Mouse (Mus musculus): ENCODE measurements around the gene Ubxn2a. TPM values are rescaled to one million over a fixed set of nuclear protein-coding genes. Genes with fewer than 3 reads are reported as not detected.

Ubxn2a gene
- polyA plus RNA-seq, 1 experiment: 12.1 TPM

- H3K4me3 ChIP-seq (ENCODE audit: insufficient read depth, low read length): no peak overlapping the region
Observed at GRCm38 (mm10) chr12:4868924-4869323, 38.6 kb downstream of the Ubxn2a start.

GRCm38 (mm10) chr12:4864338-4864690, 43.2 kb downstream of the Ubxn2a start:
- Histone ChIP-seq H3K4me3 (ENCODE audit: insufficient read depth, low read length) (no peak overlapping the region), H3K4me1 (ENCODE audit: control insufficient read depth, insufficient read depth, low read length) (peaks cover 8% of the 10 kb centered on the region), H3K27ac (ENCODE audit: insufficient read depth, low read depth, low read length) (no peak overlapping the region)
- TF ChIP-seq CTCF (IDR thresholded peaks at IDR 0.05; ENCODE audit: low read depth, low read length): no peak
- no peak for TF ChIP-seq POLR2A (IDR thresholded peaks at IDR 0.05; ENCODE audit: borderline replicate concordance, low read depth, low read length)

More at GRCm38 (mm10) chr12:4868924-4869323, 38.6 kb downstream of the Ubxn2a start:
- Histone ChIP-seq H3K4me1 (ENCODE audit: control insufficient read depth, insufficient read depth, low read length) (no peaks in the 10 kb centered on the region), H3K27ac (ENCODE audit: insufficient read depth, low read depth, low read length) (no peak overlapping the region)
- TF ChIP-seq CTCF (IDR thresholded peaks at IDR 0.05; ENCODE audit: low read depth, low read length): no peak
- TF ChIP-seq POLR2A (IDR thresholded peaks at IDR 0.05; ENCODE audit: borderline replicate concordance, low read depth, low read length): no peak

GRCm38 (mm10) chr12:4863654-4864337, 43.7 kb downstream of the Ubxn2a start:
- no peak for TF ChIP-seq POLR2A (IDR thresholded peaks at IDR 0.05; ENCODE audit: borderline replicate concordance, low read depth, low read length)
- no peak for TF ChIP-seq CTCF (IDR thresholded peaks at IDR 0.05; ENCODE audit: low read depth, low read length)
- Histone ChIP-seq H3K4me1 (ENCODE audit: control insufficient read depth, insufficient read depth, low read length) (peaks cover 9% of the 10 kb centered on the region), H3K4me3 (ENCODE audit: insufficient read depth, low read length) (no peak overlapping the region), H3K27ac (ENCODE audit: insufficient read depth, low read depth, low read length) (no peak overlapping the region)

- Histone ChIP-seq H3K4me3 (ENCODE audit: insufficient read depth, low read length) (no peak overlapping the region), H3K27ac (ENCODE audit: insufficient read depth, low read depth, low read length) (no peak overlapping the region), H3K4me1 (ENCODE audit: control insufficient read depth, insufficient read depth, low read length) (peaks cover 9% of the 10 kb centered on the region)
- no peak for TF ChIP-seq CTCF (IDR thresholded peaks at IDR 0.05; ENCODE audit: low read depth, low read length)
- no peak for TF ChIP-seq POLR2A (IDR thresholded peaks at IDR 0.05; ENCODE audit: borderline replicate concordance, low read depth, low read length)
Observed at GRCm38 (mm10) chr12:4862672-4863071, 44.8 kb downstream of the Ubxn2a start.

- no peak overlapping the region for H3K27ac ChIP-seq (ENCODE audit: insufficient read depth, low read depth, low read length)
- no peak overlapping the region for H3K4me3 ChIP-seq (ENCODE audit: insufficient read depth, low read length)
- peaks cover 9% of the 10 kb centered on the region for H3K4me1 ChIP-seq (ENCODE audit: control insufficient read depth, insufficient read depth, low read length)
- TF ChIP-seq POLR2A (IDR thresholded peaks at IDR 0.05; ENCODE audit: borderline replicate concordance, low read depth, low read length): no peak
- TF ChIP-seq CTCF (IDR thresholded peaks at IDR 0.05; ENCODE audit: low read depth, low read length): no peak
Observed at GRCm38 (mm10) chr12:4859241-4859914, 48.1 kb downstream of the Ubxn2a start.

GRCm38 (mm10) chr12:4856834-4857233, 50.7 kb downstream of the Ubxn2a start:
- no peak overlapping the region for H3K4me3 ChIP-seq (ENCODE audit: insufficient read depth, low read length)
- H3K4me1 ChIP-seq (ENCODE audit: control insufficient read depth, insufficient read depth, low read length): peaks cover 9% of the 10 kb centered on the region
- no peak for TF ChIP-seq POLR2A (IDR thresholded peaks at IDR 0.05; ENCODE audit: borderline replicate concordance, low read depth, low read length)
- no peak for TF ChIP-seq CTCF (IDR thresholded peaks at IDR 0.05; ENCODE audit: low read depth, low read length)
- no peak overlapping the region for H3K27ac ChIP-seq (ENCODE audit: insufficient read depth, low read depth, low read length)

GRCm38 (mm10) chr12:4856160-4856559, 51.3 kb downstream of the Ubxn2a start:
- Histone ChIP-seq H3K4me3 (ENCODE audit: insufficient read depth, low read length) (no peak overlapping the region), H3K27ac (ENCODE audit: insufficient read depth, low read depth, low read length) (no peak overlapping the region), H3K4me1 (ENCODE audit: control insufficient read depth, insufficient read depth, low read length) (peaks cover 9% of the 10 kb centered on the region)
- TF ChIP-seq CTCF (IDR thresholded peaks at IDR 0.05; ENCODE audit: low read depth, low read length) (peak; percentile 29; the same call in 1 of the 2 replicates), POLR2A (IDR thresholded peaks at IDR 0.05; ENCODE audit: borderline replicate concordance, low read depth, low read length) (no peak)

- Histone ChIP-seq H3K4me3 (ENCODE audit: insufficient read depth, low read length) (peak overlapping the region; percentile 99), H3K4me1 (ENCODE audit: control insufficient read depth, insufficient read depth, low read length) (peaks cover 14% of the 10 kb centered on the region), H3K27ac (ENCODE audit: insufficient read depth, low read depth, low read length) (peak overlapping the region; percentile 56)
- TF ChIP-seq POLR2A (IDR thresholded peaks at IDR 0.05; ENCODE audit: borderline replicate concordance, low read depth, low read length) (no peak), CTCF (IDR thresholded peaks at IDR 0.05; ENCODE audit: low read depth, low read length) (no peak)
Observed at GRCm38 (mm10) chr12:4843741-4844140, 63.8 kb downstream of the Ubxn2a start.

GRCm38 (mm10) chr12:4842890-4843597, 64.5 kb downstream of the Ubxn2a start, which contains the start of gene Wdcp:
Wdcp (plus strand) TSS chr12:4843303.
- TF ChIP-seq CTCF (IDR thresholded peaks at IDR 0.05; ENCODE audit: low read depth, low read length): no peak
- no peak for TF ChIP-seq POLR2A (IDR thresholded peaks at IDR 0.05; ENCODE audit: borderline replicate concordance, low read depth, low read length)
- Histone ChIP-seq H3K4me1 (ENCODE audit: control insufficient read depth, insufficient read depth, low read length) (peaks cover 16% of the 10 kb centered on the region), H3K27ac (ENCODE audit: insufficient read depth, low read depth, low read length) (peak within 1 kb of the TSS; percentile 56), H3K4me3 (ENCODE audit: insufficient read depth, low read length) (peak within 1 kb of the TSS; percentile 99)

All from bone marrow macrophage, adult 2 months (primary cell).